Mouse (Mus musculus): ENCODE measurements around the gene Tet1.
"Not testable (repeated sequence)": the region's sequence is repeated elsewhere in the genome, so short reads cannot be mapped to it uniquely, and the experiment has no call there.

Tet1 gene

DNA sequence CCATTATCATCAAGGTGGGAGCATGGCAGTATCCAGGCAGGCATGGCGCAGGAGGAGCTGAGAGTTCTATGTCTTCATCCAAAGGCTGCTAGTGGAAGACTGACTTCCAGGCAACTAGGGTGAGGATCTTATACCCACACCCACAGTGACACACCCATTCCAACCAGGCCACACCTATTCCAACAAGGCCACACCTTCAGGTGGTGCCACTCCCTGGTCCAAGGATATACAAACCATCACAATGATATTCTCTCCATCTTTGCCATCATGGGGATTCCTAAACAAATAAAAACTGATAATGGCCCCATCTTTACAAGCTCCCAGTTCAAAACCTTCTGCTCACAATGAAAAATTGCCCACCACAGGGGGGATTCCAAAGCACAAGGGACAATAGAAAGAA, at the start of gene Tet1:
TSS of gene Tet1 (minus strand) at position 101 of the 400 bp plus-strand sequence.
- not testable (repeated sequence) for DNase-seq

DNA sequence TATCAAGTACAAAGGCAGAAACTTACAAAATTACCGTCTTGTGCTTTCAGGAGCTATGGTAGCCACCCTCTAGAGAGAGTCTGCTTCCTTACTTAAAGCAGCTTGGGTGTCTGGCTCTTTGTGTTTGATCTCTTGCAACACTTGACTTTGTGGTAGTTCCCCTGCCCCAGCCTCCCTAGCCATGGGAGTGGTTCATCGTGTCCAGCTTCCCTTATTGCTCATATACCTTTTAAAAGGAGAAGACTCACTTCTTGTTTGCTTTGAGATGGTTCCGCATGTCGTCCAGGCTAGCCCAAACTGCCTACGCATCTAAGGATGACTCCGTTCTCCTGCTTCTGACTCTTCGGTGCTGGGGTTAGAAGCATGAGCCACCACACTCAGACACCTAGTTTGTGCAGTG, 39.8 kb upstream of the Tet1 start:
- peak; percentile 36 to 37 for DNase-seq

DNA sequence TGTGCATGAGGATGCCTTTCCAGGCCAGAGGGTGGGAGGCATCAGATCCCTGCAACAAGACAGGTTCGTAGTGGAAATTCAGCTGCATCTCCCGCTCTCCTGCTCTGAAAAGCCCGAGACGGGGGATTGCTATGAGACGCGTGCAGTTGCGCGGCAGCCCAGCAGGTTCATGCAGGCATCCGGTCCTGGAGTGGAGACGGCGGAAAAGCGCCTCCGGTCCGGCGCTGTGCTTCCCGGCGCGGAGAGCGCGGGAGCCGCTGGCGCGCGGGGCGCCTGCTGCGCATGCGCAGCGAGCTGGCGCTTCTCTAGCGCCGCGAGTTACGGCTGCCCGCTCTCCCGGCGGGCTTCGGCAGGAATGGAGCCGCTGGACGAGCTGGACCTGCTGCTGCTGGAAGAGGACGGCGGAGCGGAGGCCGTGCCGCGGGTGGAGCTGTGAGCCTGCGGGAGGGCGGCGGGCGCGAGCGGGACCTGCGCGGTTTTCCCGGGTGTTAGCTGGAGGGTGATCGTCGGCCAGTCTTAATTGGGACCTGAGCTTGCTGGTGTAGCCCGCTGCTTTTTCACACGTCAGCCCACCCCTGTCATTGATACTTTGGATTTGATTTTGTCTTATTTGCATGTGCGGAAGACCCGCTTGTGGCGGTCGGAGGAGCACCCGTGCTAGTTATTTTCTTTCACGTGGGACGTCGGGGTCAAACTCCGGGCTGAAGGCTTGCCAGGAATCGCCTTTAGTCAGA, 38.1 kb upstream of the Tet1 start, which contains the start of gene Dna2:
TSS of gene Dna2 (plus strand) at position 289 of the 734 bp plus-strand sequence.
- DNase-seq = peak; percentile 81 to 90

DNA sequence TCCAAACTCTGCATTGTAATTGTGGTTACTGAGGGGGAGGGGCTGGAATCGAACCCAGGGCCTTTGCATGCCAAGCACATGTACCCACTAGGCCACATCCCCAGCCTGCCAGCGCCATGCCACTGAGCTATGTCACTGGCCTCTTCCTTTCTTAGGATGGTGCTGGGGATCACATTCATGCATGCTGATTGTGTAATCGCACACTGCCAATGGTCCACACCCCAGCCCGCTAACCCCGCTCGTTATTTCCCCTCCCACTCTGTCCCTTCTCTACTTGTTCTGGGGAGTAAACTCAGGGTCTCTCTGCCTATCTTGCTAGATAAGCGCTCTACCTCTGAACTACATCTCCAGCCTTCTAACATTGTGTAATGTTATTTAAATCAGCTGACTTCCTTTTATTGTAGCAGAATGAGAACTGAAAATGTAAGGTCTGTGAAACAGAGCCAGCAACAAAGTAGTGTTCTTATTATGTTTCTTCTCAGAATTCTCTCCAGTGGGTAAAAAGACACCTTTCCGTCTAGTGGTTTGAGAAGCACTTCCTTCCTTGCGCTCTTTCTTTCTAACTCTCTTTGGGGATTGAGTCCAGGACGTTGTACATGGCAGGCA, 36.3 kb upstream of the Tet1 start:
- peak in 1 of 2 experiments; percentile 16 for DNase-seq

DNA sequence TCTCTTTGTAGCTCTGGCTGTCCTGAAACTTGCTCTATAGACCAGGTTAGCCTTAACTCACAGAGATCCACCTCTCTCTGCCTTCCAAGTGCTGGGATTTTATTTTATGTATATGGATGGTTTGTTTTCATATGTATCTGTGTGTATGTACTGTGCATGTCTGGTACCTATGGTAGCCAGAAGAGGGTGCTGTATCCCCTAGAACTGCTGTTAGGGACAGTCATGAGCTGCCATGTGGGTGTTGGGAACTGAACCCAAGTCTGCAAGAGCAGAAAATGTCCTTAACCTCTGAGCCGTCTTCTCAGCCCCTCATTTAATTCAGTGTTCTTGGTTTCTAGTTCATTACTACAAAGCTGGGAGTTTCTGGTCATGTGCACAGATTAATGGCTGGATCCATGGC, 23.6 kb upstream of the Tet1 start:
- no peak for DNase-seq

DNA sequence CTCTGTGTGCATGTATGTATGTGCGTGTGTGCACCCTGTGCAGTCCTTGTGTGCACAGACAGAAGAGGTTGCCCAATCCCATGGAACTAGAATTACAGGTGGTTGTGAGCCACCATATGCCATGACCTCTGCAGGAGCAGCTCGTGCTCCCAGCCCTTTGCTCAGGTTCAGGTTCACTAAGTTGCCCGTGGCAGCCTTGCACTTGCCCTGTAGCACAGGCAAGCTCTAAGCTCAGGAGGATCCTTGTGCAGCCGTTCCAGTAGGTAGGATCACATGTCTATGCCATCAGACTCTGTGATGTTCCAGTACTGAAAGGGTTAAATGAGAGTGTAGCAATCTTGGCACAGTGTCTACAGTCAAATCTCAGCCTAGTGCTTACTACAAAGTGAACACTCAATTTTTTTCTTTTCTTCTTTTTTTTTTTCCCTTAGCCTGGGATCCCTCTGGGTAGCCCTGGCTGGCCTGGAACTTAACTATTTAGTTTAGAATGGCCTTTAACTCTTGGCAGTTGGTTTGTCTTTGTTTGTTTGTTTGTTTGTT, 15.4 kb upstream of the Tet1 start:
- DNase-seq = no peak

DNA sequence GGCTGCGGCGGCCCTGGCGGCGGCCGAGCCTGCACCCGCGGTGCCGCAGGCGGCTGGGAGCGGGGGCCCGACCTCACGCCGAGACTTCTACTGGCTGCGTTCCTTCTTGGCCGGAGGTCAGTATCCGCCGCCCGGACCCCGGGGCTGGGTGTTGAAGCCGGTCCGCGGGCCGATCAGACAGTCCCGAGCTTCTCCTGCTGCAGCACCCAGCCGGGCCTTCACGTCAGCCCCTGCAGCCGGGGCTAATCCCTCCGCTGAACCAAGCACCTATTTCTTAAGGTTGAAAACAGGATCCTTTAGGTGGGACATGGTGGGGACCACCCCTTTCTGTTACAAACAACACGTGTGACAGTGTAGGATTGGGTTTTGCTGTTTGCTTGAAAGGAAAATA, 12.0 kb upstream of the Tet1 start:
- no peak for DNase-seq

DNA sequence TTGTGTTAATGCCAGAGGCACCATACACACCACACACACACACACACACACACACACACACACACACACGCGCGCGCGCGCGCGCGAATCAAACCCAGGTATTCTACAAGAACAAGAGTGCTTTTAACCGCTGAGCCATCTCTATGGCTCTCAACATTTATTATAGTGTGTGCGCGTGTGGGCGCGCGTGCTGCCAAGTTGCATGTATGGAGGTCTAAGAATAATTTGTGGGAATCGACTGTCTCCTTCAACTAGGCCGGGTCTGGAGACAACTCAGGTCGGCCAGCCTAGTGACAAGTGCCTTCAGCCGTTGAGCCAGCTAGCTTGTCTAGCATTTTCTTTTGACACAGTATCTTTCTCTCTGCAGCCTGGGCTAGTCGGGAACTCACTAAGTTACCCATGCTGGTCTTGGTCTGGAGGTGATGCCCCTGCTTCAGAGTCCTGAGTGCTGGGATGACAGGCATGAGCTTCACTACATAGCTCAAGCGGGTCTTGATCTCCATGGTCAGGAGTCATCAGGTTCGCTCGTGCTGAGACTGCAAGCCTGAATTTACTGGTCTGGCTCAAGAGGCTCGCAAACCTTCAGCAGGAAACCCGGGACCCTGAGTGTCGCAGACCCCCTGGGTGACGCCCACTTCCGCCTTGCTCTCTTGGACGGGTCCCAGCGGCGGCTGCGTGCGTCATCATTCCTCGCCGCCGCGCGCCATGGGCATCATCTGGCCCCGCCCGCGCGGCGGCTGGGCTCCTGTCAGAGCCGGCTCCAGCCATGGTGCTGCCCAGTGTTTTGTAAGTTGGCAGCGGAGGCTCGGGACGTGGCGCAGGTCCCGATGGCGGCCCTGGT, 11.3 kb upstream of the Tet1 start, which contains the start of gene Slc25a16:
TSS of gene Slc25a16 (plus strand) at position 709 of the 841 bp plus-strand sequence.
- DNase-seq = peak; percentile 96

DNA sequence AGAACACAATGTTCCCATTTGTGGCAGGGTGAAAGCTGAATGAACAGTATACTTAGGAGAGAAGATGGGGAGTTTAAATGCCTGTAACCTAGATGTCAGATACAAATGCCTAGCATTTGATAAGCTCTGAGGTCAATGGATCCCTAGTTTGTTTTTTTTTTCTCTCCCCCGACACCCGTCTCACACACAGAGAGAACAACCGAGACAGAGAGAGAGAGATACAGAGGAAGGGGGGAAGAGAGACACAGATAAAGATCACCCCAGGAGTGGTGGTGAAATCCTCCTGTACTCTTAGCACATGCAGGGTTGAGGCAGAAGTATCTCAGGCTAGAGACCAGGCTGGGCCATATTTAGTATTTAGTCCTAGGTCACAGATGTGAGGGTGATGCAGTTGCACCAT, 10.2 kb upstream of the Tet1 start:
- no peak for DNase-seq

DNA sequence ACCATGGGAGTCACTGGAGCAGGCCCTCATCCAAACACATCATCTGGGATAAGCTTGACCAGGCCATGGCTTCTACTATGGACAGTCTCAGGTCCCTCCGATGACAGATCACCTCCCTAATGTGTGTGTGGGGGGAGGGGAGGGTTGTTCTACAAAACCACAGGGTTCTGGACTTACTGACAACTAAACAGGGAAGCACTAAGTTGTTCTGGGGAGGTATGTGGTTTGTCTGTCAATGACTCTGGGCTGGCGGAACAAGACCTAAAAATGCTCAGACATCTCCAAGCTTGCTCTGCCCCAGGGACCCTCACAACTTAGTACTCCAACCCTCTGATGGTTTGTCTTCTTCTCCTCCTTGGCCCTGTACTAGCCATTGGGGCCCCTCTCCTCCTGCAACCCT, 2.3 kb upstream of the Tet1 start:
- DNase-seq = no peak

DNA sequence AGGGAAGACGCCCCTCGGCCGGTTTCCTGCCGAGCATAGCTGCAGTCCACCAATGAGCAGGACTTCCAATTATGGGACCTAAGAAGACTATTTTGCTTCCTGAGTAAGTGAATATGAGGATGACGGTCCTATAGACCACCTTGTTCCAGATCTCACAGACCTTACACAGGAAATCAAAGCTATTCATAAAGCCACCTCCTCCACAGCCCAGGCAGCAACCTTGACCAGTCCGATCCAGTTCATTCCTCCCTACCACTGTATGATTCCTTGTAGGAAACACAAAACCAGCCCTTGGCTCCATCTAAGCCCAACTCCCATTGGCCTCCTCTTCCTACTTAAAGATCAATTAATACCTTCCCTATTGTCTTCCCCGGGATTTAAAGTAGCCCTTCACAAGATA, 2.5 kb downstream of the Tet1 start:
- no peak for DNase-seq

DNA sequence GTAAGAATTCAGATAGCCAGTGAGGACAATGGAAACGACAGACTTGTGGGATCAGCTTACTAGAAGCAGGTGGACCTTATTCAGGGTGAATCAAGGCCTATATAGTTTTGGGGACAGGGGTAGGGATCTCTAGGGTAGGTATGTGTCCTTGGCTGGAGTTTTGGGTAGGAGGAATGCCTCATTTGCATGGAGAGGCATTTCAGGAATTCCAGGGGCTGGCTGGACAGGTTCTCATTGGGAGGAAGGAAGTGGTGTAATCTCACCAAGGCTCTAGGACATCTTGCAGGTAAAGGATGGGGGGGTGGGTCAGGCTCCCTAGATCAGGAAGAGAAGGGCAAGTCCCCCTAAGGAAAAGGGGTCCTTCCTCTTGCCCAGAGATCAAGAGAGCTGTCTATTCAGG, 6.0 kb downstream of the Tet1 start:
- DNase-seq = no peak

DNA sequence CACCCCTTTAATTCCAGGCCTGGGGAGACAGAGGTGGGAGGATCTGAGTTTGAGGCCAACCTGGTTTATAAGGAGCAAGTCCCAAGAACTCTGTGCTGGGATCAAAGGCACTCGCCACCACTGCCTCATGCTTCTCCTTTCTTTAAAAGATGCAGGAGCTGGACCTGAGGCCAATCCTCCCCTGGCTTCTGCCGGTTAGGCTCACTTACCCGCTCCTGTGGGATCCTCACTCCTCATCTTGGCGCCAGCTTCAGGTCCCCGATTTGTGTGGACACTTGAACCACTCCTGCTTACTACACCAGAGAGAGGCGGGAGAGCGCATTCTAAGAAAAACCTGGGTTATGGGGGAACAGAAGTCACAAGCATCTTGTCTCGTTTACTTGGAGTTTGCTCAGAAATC, 7.0 kb downstream of the Tet1 start:
- no peak for DNase-seq

DNA sequence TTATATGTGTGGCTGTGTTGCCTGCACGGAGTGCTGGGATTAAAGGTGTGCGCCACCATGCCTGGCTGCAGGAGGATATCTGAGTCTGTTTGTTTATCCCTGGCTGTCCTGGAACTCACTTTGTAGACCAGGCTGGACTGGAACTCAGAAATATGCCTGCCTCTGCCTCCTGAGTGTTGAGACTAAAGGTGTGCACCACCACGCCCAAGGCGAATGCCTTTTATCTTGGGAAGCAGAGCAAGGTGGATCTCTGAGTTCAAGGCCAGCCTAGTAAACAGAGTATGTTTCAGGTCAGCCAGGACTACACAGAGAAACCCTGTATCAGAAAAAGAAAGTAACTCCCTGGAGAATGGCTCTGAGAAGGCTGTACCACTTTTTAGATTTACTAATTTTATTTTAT, 8.7 kb downstream of the Tet1 start:
- DNase-seq = no peak

DNA sequence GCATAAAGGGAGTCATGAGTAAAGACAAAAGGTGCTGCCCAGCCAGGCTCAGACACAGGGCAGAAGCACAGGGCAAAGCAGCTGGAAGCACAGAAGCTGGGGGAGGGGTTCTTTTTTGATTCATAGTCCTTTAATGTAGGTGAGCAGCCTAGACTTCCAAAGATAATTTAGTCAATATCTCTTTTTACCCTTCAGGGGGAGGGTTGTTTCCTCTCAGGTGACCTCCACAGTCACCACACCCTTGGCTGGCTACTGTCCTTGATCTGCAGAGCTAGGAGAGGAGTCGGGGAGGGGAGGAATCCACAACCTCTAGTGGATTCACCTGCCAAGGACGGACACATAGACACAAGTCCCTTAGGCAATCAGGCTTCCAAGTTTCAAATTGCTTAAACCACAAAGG, 10.7 kb downstream of the Tet1 start:
- DNase-seq = no peak

DNA sequence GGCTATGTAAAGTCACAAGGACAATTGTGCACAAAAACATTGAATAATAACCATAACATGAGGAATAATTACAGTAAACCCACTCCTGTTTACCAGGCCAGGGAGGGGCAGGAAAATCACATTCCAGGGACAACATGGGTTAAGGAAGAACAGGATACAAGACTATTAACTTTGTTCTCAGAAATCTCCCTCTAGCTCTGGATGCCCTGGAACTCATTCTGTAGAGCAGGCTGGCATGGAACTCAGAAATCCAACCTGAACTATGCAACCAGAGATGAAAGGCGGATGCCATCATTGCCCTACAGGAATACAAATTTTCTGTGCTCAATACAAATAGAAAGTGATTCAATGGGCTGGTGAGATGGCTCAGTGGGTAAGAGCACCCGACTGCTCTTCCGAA, 11.4 kb downstream of the Tet1 start:
- DNase-seq = no peak

DNA sequence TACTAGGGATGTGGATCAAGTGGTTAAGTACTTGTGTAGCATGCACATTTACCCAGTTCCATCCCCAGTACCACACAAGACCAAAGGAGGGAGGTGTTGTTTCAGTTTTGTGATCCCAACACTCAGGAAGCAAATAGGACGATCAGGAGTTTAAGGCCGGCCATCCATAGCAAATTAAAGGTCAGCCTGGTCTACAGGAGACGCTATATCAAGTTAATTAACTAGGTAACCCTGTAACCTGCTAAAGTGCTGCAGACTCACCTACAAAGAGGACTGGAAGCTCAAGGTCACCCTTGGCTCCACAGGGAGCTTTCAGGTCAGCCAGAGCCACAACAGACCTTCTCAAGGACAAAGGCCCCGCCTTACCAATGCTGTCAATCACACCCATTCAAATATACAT, 12.0 kb downstream of the Tet1 start:
- DNase-seq = no peak

DNA sequence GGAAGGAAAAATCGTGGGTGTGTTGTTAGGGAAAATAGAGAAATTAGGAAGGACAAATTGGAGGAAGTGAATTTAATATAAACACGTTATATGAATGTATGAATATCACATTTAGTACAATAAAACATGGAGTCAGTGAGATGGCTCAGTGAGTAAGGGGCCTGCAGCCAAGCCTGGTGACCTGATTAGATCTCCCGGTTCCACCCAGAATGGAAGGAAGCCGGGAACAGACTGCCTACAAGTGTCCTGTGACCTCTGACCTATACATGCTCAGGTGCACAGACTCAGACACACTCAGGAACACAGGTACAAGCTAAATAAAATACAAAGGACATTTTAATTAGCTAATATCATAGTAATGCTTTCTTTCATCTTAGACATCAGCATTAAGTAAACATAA, 12.8 kb downstream of the Tet1 start:
- no peak for DNase-seq

DNA sequence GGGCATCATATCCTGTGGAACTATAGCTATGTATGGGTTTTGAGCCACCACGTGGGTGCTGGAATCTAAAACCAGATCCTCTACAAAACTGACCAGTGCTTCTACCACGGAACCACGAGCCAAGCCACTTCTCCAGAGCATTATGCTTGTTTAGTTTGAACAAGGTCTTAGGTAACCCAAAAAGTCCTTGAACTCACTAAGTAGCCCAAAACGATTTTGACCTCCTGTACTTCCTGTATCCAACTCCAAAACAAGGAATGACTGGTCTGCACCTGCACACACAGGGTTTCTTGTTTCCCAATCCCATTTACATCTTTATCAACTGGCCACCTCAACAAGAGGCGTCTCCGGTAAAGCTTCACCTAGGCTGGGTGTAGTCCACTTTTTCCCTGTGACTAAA, 13.4 kb downstream of the Tet1 start:
- peak; percentile 21 to 41 for DNase-seq

DNA sequence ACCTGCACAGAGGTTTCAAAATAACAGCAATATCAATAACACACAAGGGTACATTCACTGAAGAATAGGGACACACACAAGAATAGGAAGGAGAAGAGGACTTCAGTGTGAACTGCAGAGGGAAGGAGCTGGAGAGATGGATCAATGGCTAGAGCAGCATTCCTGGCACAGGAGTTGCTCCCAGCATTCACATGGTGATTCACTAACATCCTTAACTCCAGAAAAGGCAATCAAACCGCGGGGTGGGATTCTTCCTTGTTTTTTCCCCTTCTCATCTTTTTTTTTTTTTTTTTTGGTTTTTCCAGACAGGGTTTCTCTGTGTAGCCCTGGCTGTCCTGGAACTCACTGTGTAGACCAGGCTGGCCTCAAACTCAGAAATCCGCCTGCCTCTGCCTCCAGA, 14.3 kb downstream of the Tet1 start:
- DNase-seq = no peak

DNA sequence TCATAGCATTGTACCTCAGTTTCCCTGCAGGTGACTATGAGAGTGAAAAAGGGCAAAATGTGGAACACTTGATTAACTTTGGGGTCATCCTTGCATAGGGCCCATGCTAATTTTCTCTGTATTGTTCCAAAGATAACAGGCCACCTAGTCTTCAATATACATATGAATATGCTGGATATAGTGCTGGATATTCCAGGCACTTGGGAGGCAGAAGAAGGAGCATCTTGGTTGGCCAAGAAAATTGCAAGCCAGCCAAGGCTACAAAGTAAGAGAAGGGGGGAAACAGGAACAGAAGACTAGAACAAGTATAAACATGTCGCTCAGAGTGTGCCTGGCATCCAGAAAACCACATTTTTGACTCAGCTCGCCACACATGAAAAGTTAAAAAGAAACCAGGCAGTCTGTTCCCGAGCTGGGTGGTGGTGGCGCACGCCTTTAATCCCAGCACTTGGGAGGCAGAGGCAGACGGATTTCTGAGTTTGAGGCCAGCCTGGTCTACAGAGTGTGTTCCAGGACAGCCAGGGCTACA, 15.4 kb downstream of the Tet1 start:
- no peak for DNase-seq

DNA sequence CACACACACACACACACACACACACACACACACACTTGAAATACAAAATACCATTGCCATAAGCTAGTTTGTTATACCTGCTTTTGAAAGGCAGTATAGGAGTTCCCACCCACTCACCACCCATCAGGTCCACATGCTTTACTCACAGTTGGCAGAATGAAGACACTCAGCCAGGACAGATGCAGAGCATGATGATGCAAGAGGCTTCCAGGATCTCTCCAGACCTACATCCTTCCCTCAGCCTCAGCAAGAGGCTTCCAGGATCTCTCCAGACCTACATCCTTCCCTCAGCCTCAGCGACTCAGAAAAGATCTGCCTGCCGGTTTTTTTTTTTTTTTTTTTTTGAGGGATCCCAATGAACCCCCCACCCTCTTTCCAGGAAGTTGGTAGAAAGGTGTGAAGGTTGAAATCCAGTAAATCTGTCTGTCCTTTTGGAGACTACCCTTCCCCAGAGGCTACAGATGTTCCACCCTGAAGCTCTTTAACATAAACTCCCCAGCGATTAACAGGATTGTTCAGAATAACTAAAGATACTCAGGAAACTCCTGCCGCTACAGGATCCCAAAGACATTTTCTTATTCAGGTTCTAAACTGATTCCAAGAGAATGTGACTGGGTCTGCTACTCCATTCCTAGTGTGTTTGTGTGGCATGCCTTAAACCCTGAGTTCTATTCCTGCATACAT, 16.1 kb downstream of the Tet1 start:
- DNase-seq = no peak

DNA sequence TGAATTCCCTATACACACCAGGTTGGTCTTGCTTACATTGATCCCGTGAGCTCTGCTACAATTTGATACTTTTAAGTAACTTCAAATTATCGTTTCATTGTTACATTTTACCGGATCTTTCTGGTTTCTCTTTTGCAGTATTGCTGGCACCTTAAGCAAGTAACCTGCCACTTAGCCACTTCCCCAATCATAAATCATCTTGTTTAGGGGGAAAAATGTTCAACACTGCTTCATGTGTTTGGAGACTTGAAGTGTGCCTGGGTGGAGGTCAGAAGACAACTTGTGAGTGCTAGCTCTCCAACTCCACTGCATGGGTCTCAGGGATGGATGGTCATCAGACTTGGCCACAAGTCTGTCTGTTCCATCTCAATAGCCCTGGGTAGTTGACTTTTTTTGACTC, 17.8 kb downstream of the Tet1 start:
- DNase-seq = no peak
